Mouse (Mus musculus) G1E-ER4 (cell line): Measurements from ENCODE around the gene Mrpl9. TPM values are rescaled to one million over a fixed set of nuclear protein-coding genes. Genes with fewer than 3 reads are reported as not detected.

Experiments
- GATA1 ChIP-seq: IDR thresholded peaks from one replicate; pipeline ENCODE4 v1.8.0; 2012; ENCODE audit warnings: low read length, inconsistent platforms
- polyA plus RNA-seq: library from polyadenylated mRNA; stranded (reverse); fragments of >175 nt; gene quantifications from 2 replicates; pipeline ENCODE4 v1.2.3, GENCODE M21; 2012

The Mrpl9 gene
- polyA plus RNA-seq, 1 experiment, result 141 TPM

GRCm38 (mm10) chr3:94480291-94480884 lies 37.3 kb downstream of the Mrpl9 start, which contains the start of gene Riiad1:
Gene Riiad1 (minus strand): TSS chr3:94480341.
- no peak for TF ChIP-seq GATA1

- TF ChIP-seq GATA1, result no peak
These were observed 38.3 kb downstream of the Mrpl9 start for GRCm38 (mm10) chr3:94481429-94481828.

GRCm38 (mm10) chr3:94482764-94483385 lies 39.8 kb downstream of the Mrpl9 start:
- no peak for TF ChIP-seq GATA1

- no peak for TF ChIP-seq GATA1
These were observed 40.8 kb downstream of the Mrpl9 start for GRCm38 (mm10) chr3:94483790-94484439.

- no peak for TF ChIP-seq GATA1
These were observed 42.8 kb downstream of the Mrpl9 start for GRCm38 (mm10) chr3:94485922-94486321.

GRCm38 (mm10) chr3:94487581-94487980 lies 44.5 kb downstream of the Mrpl9 start:
- TF ChIP-seq GATA1, result no peak

- no peak for TF ChIP-seq GATA1
These were observed 54.0 kb downstream of the Mrpl9 start for GRCm38 (mm10) chr3:94497162-94497561.

Other genes starting within 250 kb of the Mrpl9 start
- not detected in 2 replicates for gene Gm5286, start 246.6 kb upstream of the Mrpl9 start, polyA plus RNA-seq
- gene Gm4778, start 179.3 kb upstream of the Mrpl9 start, polyA plus RNA-seq, result not detected in 2 replicates
- gene Them4, start 133.2 kb upstream of the Mrpl9 start, polyA plus RNA-seq, result 0.22 and 0.45 TPM in 2 replicates
- not detected in 2 replicates for gene Them5, start 101.2 kb upstream of the Mrpl9 start, polyA plus RNA-seq
- gene C2cd4d, start 80.9 kb upstream of the Mrpl9 start, polyA plus RNA-seq, result not detected in 2 replicates
- not detected in 2 replicates for gene Rorc, start 70.5 kb upstream of the Mrpl9 start, polyA plus RNA-seq
- not detected in 2 replicates for gene Lingo4, start 44.8 kb upstream of the Mrpl9 start, polyA plus RNA-seq
- not detected in 2 replicates for gene Tdrkh, start 30.0 kb upstream of the Mrpl9 start, polyA plus RNA-seq
- gene Oaz3, start 597 bp downstream of the Mrpl9 start, polyA plus RNA-seq, result not detected in 2 replicates
- gene Celf3, start 35.0 kb downstream of the Mrpl9 start, polyA plus RNA-seq, result not detected in 2 replicates
- not detected in 2 replicates for gene Riiad1, start 37.0 kb downstream of the Mrpl9 start, polyA plus RNA-seq
- 12.5 and 17.5 TPM in 2 replicates for gene Snx27, start 139.4 kb downstream of the Mrpl9 start, polyA plus RNA-seq
- gene Gm10972, start 199.8 kb downstream of the Mrpl9 start, polyA plus RNA-seq, result not detected in 2 replicates
- gene Tuft1, start 215.6 kb downstream of the Mrpl9 start, polyA plus RNA-seq, result 3.6 and 5.3 TPM in 2 replicates